Mouse (Mus musculus) left cerebral cortex, postnatal 10 days (tissue): ENCODE data around the gene Fez2. TPM values are rescaled to one million over a fixed set of nuclear protein-coding genes. Genes with fewer than 3 reads are reported as not detected.

Experiments
- DNase-seq, 2 experiments: peaks; one replicate each; pipeline ENCODE4 v3.0.0; 2021 to 2022; ENCODE audit warnings: low spot score in 2 of 2, mixed read lengths in 1 of 2; ENCODE audit errors: extremely low spot score in 1 of 2
- intact Hi-C: fragments of 180-260 bp; cut with DNase I; formaldehyde crosslinking; loops from one replicate; pipeline ENCODE4 v1.15.1; 2025
- total RNA-seq, 2 experiments: library from RNA; stranded (reverse); gene quantifications; 2 replicates each; pipeline ENCODE4 v1.2.3; 2021

Gene Fez2
- total RNA-seq, 2 experiments from 2014 or later = 39.6 to 43.9 TPM

DNA sequence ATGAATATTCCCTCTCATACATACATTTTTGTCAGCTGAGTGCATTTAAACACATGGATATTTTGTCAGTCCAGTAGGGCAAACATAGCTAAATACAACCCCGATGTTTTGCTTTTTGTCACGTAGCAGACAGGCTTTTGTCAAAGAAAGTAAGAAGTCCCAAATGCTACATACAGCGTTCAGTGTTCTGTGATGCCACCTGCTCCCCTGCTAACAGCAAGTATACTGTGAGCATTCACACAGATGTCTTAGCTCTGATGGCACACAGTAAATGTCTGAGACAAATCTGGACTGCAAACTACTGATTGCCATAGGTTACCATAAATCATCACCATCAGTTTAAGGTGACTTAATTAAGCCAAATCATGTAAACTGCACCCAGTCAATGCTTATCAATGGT is 74.3 kb downstream of the Fez2 start:
- DNase-seq = no peak
- intact Hi-C loops = no loop called here

DNA sequence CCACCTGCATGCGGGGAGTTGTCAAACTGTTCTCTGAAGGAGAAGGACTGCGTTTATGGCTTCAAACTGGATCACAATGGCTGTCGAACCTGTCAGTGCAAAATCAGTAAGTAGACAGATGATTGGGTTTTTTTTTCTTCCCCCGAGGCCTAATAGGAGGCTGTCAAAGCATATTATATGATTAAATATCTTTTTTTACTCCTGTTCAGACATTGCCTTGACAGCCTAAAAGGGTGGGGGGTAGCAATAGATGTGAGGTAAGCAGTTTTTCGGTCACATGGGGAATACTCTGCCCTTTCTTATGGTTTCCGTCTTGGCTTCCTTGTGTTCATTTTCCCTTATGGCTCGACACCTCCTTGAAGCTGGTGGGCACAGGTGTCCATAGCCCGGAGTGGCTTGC is 82.7 kb downstream of the Fez2 start:
- no peak for DNase-seq
- intact Hi-C loops = no loop called here

GRCm38 (mm10) chr17:78333275-78333674 is 84.7 kb downstream of the Fez2 start:
- intact Hi-C loops = no loop called here
- DNase-seq = no peak

GRCm38 (mm10) chr17:78331438-78331837 is 86.5 kb downstream of the Fez2 start:
- intact Hi-C loops = no loop called here
- no peak for DNase-seq

GRCm38 (mm10) chr17:78328287-78328686 is 89.7 kb downstream of the Fez2 start:
- no peak for DNase-seq
- intact Hi-C loops = no loop called here

- DNase-seq = no peak
- intact Hi-C loops = no loop called here
These were observed 90.8 kb downstream of the Fez2 start for GRCm38 (mm10) chr17:78327187-78327586.

DNA sequence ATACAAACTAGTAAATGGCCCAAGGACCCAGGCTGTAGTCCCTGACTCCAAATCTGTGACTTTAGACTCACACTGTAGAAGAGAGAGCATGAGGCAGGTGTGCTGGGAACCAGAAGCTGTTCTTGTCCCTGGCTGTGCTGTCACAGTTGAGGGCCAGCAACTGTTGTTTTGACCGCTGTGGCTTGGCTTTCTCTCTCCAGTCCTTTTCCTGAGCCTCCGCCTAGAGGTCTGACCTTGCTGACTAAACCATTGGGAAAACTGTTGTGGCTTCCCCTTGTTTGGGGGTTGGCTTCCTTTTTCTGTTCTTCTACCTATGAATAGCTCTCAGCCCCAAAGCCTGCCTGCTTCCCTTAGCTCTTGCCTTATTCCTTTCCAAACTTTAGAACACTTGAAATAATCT is 91.6 kb downstream of the Fez2 start:
- intact Hi-C loops = no loop called here
- DNase-seq = no peak

DNA sequence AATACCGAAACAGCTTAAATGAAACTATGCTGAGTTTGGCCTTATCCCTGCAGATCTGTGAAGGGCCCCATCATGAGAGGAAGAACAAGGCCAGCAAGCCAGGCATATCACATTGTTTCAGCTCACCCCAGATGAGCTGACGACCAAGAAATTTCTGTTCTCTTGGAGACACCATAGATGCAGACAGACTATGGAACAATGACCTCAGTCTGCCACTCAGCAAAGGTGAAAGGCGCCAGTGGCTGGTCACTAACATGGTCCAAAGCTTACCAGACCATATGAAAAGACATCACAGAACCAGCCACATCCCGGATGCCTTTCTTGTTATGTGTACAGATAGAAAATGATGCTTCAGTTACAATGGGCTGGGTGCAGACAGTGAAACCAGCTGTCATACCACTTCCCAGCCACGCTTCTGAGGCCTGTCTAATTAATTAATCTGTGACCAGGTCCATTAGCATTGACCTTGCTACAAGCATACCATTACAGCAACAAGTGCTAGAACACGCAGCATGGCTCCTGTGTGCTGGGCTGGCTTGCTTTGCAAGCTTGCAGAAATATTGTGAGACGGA is 92.1 kb downstream of the Fez2 start:
- intact Hi-C loops = no loop called here
- no peak for DNase-seq

- DNase-seq = no peak
- intact Hi-C loops = no loop called here
These were observed 95.3 kb downstream of the Fez2 start for GRCm38 (mm10) chr17:78322369-78323335.

- intact Hi-C loops = no loop called here
- no peak for DNase-seq
These were observed 96.6 kb downstream of the Fez2 start for GRCm38 (mm10) chr17:78321216-78321835.

Other genes starting within 250 kb of the Fez2 start
- 10 to 100 TPM; 56.6 to 60.5 TPM for gene Crim1, start 217.9 kb downstream of the Fez2 start, total RNA-seq
- 1 to 10 TPM; 5.1 to 6.0 TPM for gene Vit, start 89.9 kb upstream of the Fez2 start, total RNA-seq